Mouse (Mus musculus): ENCODE measurements around the gene Myo1c.

DNA sequence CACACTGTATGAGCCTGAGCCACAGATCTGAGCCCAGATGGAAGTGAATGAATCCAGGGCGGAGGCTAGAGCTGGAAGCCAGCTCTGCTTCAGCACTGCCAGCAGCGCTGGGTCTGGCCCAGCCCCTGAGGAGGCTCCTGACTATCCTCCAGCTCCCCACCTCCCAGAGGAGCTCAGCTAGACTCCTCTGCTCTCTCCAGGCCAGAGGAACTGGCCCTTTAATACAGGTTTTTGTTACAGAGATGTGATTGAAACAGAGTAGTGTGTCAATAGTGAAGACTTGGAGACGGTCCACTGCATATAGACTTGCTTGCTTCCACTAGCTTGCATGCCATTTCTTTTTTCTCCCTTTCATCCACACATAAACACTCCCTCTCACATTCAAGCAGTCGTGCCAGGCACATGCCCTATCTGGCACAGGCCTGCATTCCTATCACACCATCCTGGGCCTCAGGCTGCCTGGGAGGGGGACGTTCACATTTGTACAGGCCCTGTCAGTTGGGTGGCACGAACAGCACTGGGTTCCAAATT lies 2.6 kb upstream of the Myo1c start:
- TF ChIP-seq CTCF (conservative IDR thresholded peaks at IDR 0.05; ENCODE audit: low read length) (no peak), NANOG (IDR thresholded peaks at IDR 0.05; ENCODE audit: borderline replicate concordance, low read length) (no peak)
